In the genomic region with DNA sequence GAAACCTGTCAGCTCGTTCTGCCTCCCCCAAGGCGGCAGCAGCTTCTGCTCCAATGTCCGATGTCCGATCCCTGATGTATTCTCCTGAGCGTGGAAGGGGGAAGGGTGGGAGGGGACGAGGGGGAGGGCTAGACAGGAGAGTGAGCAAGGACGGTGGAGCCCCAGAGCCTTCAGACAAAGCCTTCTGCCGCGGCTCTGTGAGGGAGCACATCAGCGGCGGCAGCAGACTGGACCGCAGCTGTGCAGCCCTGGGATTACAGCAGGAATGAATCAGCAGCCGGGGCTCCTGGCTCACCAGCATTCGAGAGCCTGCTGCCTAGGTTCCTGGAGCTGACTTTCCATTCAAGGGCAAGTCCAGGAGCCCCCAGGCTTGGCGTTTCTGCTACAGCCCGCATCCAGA, we compare ENCODE assay signal across 9 mouse cellular contexts. TPM values are rescaled to one million over a fixed set of nuclear protein-coding genes. Genes with fewer than 3 reads are reported as not detected.
A peak's percentile ranks its signal among the peaks of the same experiment; 100 is the strongest.
DNase-seq lines count a peak whose midpoint lies in the region; ATAC-seq lines count a peak whose summit lies in the region.
"Had no signal": no experiment of that assay in that cellular context is flagged by ENCODE, and none has a peak within 500 bp of the region (broad histone marks: within the 10 kb centered on the region; RNA-seq: fewer than 3 reads in every experiment).

No protein-coding gene starts in this region.

- peak; percentile 30 to 36 for DNase-seq in left cerebral cortex, postnatal 36 days (ENCODE audit: low spot score in 2 of 2)
- no peak for DNase-seq in left cerebral cortex, postnatal 10 days (ENCODE audit: extremely low spot score in 1 of 2, low spot score in 2 of 2)
- peak; percentile 78 for DNase-seq in embryonic facial prominence, embryonic 14.5 days (ENCODE audit: low spot score)
- peak; percentile 78 for DNase-seq in retina, embryonic 14.5 days (ENCODE audit: low spot score)
- DNase-seq in urinary bladder, postnatal 14 days (ENCODE audit: low spot score) = no peak
- DNase-seq in lung, adult 18-20 months = no peak
- DNase-seq in kidney, postnatal 36 days = no peak

- H3K4me3 ChIP-seq in embryonic facial prominence, embryonic 14.5 days (ENCODE audit: low read depth, low read length) = no peak overlapping the region
- H3K4me3 ChIP-seq in limb, embryonic 12.5 days (replicated peaks) = no peak overlapping the region

- H3K9me3 ChIP-seq in embryonic facial prominence, embryonic 14.5 days (ENCODE audit: control insufficient read depth, low read length) = no peaks in the 10 kb centered on the region
- H3K9me3 ChIP-seq in limb, embryonic 12.5 days = no peaks in the 10 kb centered on the region

- H3K9ac ChIP-seq in embryonic facial prominence, embryonic 14.5 days (ENCODE audit: low read depth, low read length) = peak overlapping the region; percentile 35; the same call in 1 of the 2 replicates
- H3K9ac ChIP-seq in limb, embryonic 12.5 days (replicated peaks) = no peak overlapping the region

- WGBS in embryonic facial prominence, embryonic 14.5 days = 26% methylated on average over 15 of the region's 16 CpGs
- 46% methylated on average over 16 of the region's 16 CpGs for WGBS in limb, embryonic 12.5 days

- no peak overlapping the region for H3K27ac ChIP-seq in embryonic facial prominence, embryonic 14.5 days (replicated peaks; ENCODE audit: low read depth, low read length)
- H3K27ac ChIP-seq in limb, embryonic 12.5 days = peak overlapping the region; percentile 66

- H3K4me1 ChIP-seq in embryonic facial prominence, embryonic 14.5 days (ENCODE audit: control insufficient read depth, insufficient read depth, low read length) = no peaks in the 10 kb centered on the region
- H3K4me1 ChIP-seq in limb, embryonic 12.5 days (replicated peaks) = peaks cover 31% of the 10 kb centered on the region

- peak overlapping the region; percentile 19; the same call in 1 of the 2 replicates for H3K4me2 ChIP-seq in embryonic facial prominence, embryonic 14.5 days (ENCODE audit: low read depth, low read length)
- H3K4me2 ChIP-seq in limb, embryonic 12.5 days = peak overlapping the region; percentile 4; the same call in 1 of the 2 replicates

- intact Hi-C loops in left cerebral cortex, postnatal 36 days (cut with DNase I) = loop anchor here (5.0 kb wide), 1 partner anchor 43 kb away; no protein-coding TSS in a partner anchor
- intact Hi-C loops in left cerebral cortex, postnatal 10 days (cut with DNase I) = loop anchor here (5.0 kb wide), 1 partner anchor 43 kb away; no protein-coding TSS in a partner anchor

- H3K27me3 ChIP-seq in embryonic facial prominence, embryonic 14.5 days (replicated peaks; ENCODE audit: control insufficient read depth, insufficient read depth, low read length) = no peaks in the 10 kb centered on the region
- H3K27me3 ChIP-seq in limb, embryonic 12.5 days = peaks cover 3% of the 10 kb centered on the region; the same call in 1 of the 2 replicates
- H3K27me3 ChIP-seq: Patski had no signal

- peak; percentile 41 for ATAC-seq in embryonic facial prominence, embryonic 14.5 days (ENCODE audit: low read depth)
- ATAC-seq in limb, embryonic 12.5 days (ENCODE audit: insufficient number of reproducible peaks, insufficient read depth, low FRiP score, low TSS enrichment, low read depth) = no peak
- ATAC-seq: Patski had no signal

- peaks cover 30% of the 10 kb centered on the region for H3K36me3 ChIP-seq in embryonic facial prominence, embryonic 14.5 days (ENCODE audit: control insufficient read depth, insufficient read depth, low read length)
- peaks cover 78% of the 10 kb centered on the region for H3K36me3 ChIP-seq in limb, embryonic 12.5 days

RNA-seq across cellular contexts. Expression of a gene that starts 39.8 kb away (rescaled TPM):
- under 1 TPM; 0.54 to 0.59 TPM for total RNA-seq in left cerebral cortex, postnatal 36 days (2021)
- 1 to 10 TPM; 1.6 to 2.4 TPM for total RNA-seq in left cerebral cortex, postnatal 10 days (2021)
- 1.4 and 2.4 TPM in 2 replicates for polyA plus RNA-seq in embryonic facial prominence, embryonic 14.5 days (2014; fragmentation: Nextera tagmentation; extraction: Ambion mirVana)
- polyA plus RNA-seq in limb, embryonic 12.5 days (2016; fragmentation: Nextera tagmentation; extraction: Ambion mirVana) = 1.2 and 1.4 TPM in 2 replicates

Comparison
In these comparisons a context has a peak if more than half of its experiments do, and no peak if none do; other contexts are left out.
1. DNase-seq: peak in left cerebral cortex, postnatal 36 days (2 of 2), embryonic facial prominence, embryonic 14.5 days (single experiment) and retina, embryonic 14.5 days (single experiment); none in left cerebral cortex, postnatal 10 days (0 of 2), urinary bladder, postnatal 14 days (single experiment), lung, adult 18-20 months (0 of 2) and kidney, postnatal 36 days (0 of 2).